In genomic region chr4:132818442-132818841, GRCm38 (mm10) we compare ENCODE assay signal across 19 mouse cellular contexts. TPM values are rescaled to one million over a fixed set of nuclear protein-coding genes. Genes with fewer than 3 reads are reported as not detected.
A peak's percentile ranks its signal among the peaks of the same experiment; 100 is the strongest.
DNase-seq lines count a peak whose midpoint lies in the region; ATAC-seq and TF ChIP-seq lines count a peak whose summit lies in the region.
"Had no signal": no experiment of that assay in that cellular context is flagged by ENCODE, and none has a peak within 500 bp of the region (broad histone marks: within the 10 kb centered on the region; RNA-seq: fewer than 3 reads in every experiment).

No protein-coding gene starts in this region.

- CTCF ChIA-PET in Patski (lab: Charles Lee), result no interaction called here

- dilution Hi-C loops in CH12.LX (cut with MboI; ENCODE audit: extremely low pct_ligation_motif_present, extremely low pct_unique_long_range_greater_than_20kb, low sequenced_read_pairs), result no loop called here

- H3K79me2 ChIP-seq in CH12.LX (replicated peaks; ENCODE audit: control insufficient read depth, extremely low read depth, insufficient read depth, poor library complexity, severe bottlenecking), result no peaks in the 10 kb centered on the region

- no peak for DNase-seq in gastrocnemius, adult 2 months
- no peak for DNase-seq in gastrocnemius, adult 18-20 months (ENCODE audit: low spot score)
- DNase-seq in layer of hippocampus, adult 2 months (ENCODE audit: low spot score in 2 of 2), result no peak
- DNase-seq in layer of hippocampus, postnatal 14 days (ENCODE audit: low spot score in 2 of 2), result no peak
- DNase-seq in CH12.LX (ENCODE audit: extremely low read depth) (no peak), Patski (ENCODE audit: low read depth, low spot score) (no peak)
- no peak for DNase-seq in lung, postnatal 36 days
- DNase-seq: adrenal gland, postnatal 10 days; B cell, adult 2 months; cerebellum, adult 11 months; cerebellum, adult 8-10 months; cerebellum, postnatal 25 days; gastrocnemius, postnatal 14 days had no signal

- no peak overlapping the region for H3K27ac ChIP-seq in gastrocnemius, adult 2 months
- H3K27ac ChIP-seq in layer of hippocampus, adult 2 months, result no peak overlapping the region
- no peak overlapping the region for H3K27ac ChIP-seq in CH12.LX (ENCODE audit: insufficient read depth, low read depth)
- H3K27ac ChIP-seq: embryonic facial prominence, embryonic 12.5 days; forebrain, embryonic 15.5 days; hindbrain, embryonic 12.5 days had no signal

- H3K4me3 ChIP-seq in gastrocnemius, adult 2 months, result no peak overlapping the region
- no peak overlapping the region for H3K4me3 ChIP-seq in layer of hippocampus, adult 2 months
- H3K4me3 ChIP-seq in CH12.LX (replicated peaks in 1 of 3; ENCODE audit: low read depth in 2 of 3, low read length in 2 of 3, poor library complexity in 1 of 3), result no peak overlapping the region
- H3K4me3 ChIP-seq: embryonic facial prominence, embryonic 12.5 days; forebrain, embryonic 15.5 days; heart, embryonic 12.5 days; hindbrain, embryonic 12.5 days had no signal

- H3K4me1 ChIP-seq in CH12.LX (ENCODE audit: control insufficient read depth in 1 of 2, insufficient read depth in 2 of 2), result peaks cover 2 to 39% of the 10 kb centered on the region in 2 experiments; a peak in 2 of 4 replicates
- H3K4me1 ChIP-seq: embryonic facial prominence, embryonic 12.5 days; forebrain, embryonic 15.5 days; heart, embryonic 12.5 days; hindbrain, embryonic 12.5 days had no signal

- no peaks in the 10 kb centered on the region for H3K36me3 ChIP-seq in CH12.LX (replicated peaks in 1 of 2; ENCODE audit: control insufficient read depth in 1 of 2, insufficient read depth in 1 of 2, low read length in 1 of 2)
- H3K36me3 ChIP-seq: embryonic facial prominence, embryonic 12.5 days; forebrain, embryonic 15.5 days had no signal

- in situ Hi-C loops in CH12.LX (cut with MboI; ENCODE audit: low pct_ligation_motif_present, low pct_unique_long_range_greater_than_20kb, low sequenced_read_pairs) (loop anchor here (5.0 kb wide), 1 partner anchor 41 kb away; no protein-coding TSS in a partner anchor), Patski (cut with MboI; ENCODE audit: low pct_unique_long_range_greater_than_20kb) (no loop called here)

- intact Hi-C loops in gastrocnemius, adult 2 months (cut with DNase I), result no loop called here

- peaks cover 3% of the 10 kb centered on the region for H3K9me3 ChIP-seq in CH12.LX (replicated peaks; ENCODE audit: low read length)
- H3K9me3 ChIP-seq: forebrain, embryonic 15.5 days had no signal

- H3K9ac ChIP-seq in CH12.LX (ENCODE audit: insufficient read depth, low read depth), result no peak overlapping the region
- H3K9ac ChIP-seq: embryonic facial prominence, embryonic 12.5 days; forebrain, embryonic 15.5 days; heart, embryonic 12.5 days; hindbrain, embryonic 12.5 days had no signal

- POLR2A ChIA-PET in Patski (lab: Charles Lee), result no interaction called here

- peak; percentile 11; the same call in 1 of the 2 replicates for TF ChIP-seq CTCF in gastrocnemius, adult 2 months (IDR thresholded peaks at IDR 0.05)
- peak; percentile 39 for TF ChIP-seq CTCF in layer of hippocampus, adult 2 months (conservative IDR thresholded peaks at IDR 0.05)
- TF ChIP-seq CTCF in CH12.LX (conservative IDR thresholded peaks at IDR 0.05 in 1 of 2, IDR thresholded peaks at IDR 0.05 in 1 of 2; ENCODE audit: low read depth in 2 of 2, low read length in 2 of 2) (no peak; a peak in 1 of 4 replicates), Patski (IDR thresholded peaks at IDR 0.05) (peak; percentile 26)

- peak; percentile 18 for TF ChIP-seq RAD21 in CH12.LX (IDR thresholded peaks at IDR 0.05; ENCODE audit: low read depth, low read length)

- TF ChIP-seq POLR2A in CH12.LX (IDR thresholded peaks at IDR 0.05; ENCODE audit: low read depth, low read length), result no peak

- H3K27me3 ChIP-seq in CH12.LX (replicated peaks) (no peaks in the 10 kb centered on the region), Patski (no peaks in the 10 kb centered on the region)
- H3K27me3 ChIP-seq: embryonic facial prominence, embryonic 12.5 days; forebrain, embryonic 15.5 days; heart, embryonic 12.5 days; hindbrain, embryonic 12.5 days had no signal

- TF ChIP-seq EP300 in CH12.LX (IDR thresholded peaks at IDR 0.05; ENCODE audit: low read length), result no peak

- no peak overlapping the region for H3K4me2 ChIP-seq in CH12.LX (ENCODE audit: insufficient read depth, low read depth, poor library complexity, severe bottlenecking)
- H3K4me2 ChIP-seq: embryonic facial prominence, embryonic 12.5 days; forebrain, embryonic 15.5 days; heart, embryonic 12.5 days; hindbrain, embryonic 12.5 days had no signal

- ATAC-seq in Patski, result no peak
- ATAC-seq: CD4-positive, CD25-positive, alpha-beta regulatory T cell, adult 4 months; forebrain, embryonic 15.5 days; hindbrain, embryonic 16.5 days had no signal

TF ChIP-seq in CH12.LX, 34 proteins besides CTCF, POLR2A, EP300 and RAD21:
- TF ChIP-seq SMC3 (IDR thresholded peaks at IDR 0.05; ENCODE audit: low read depth, low read length), result peak; percentile 33
- TF ChIP-seq RCOR1 (conservative IDR thresholded peaks at IDR 0.05; ENCODE audit: low read depth, low read length), result no peak
- TF ChIP-seq MXI1 (IDR thresholded peaks at IDR 0.05; ENCODE audit: low read depth, low read length), result no peak
- no peak for TF ChIP-seq ZNF384 (IDR thresholded peaks at IDR 0.05; ENCODE audit: low read depth, low read length)
- TF ChIP-seq TBP (conservative IDR thresholded peaks at IDR 0.05; ENCODE audit: low read depth, low read length), result no peak

RNA-seq across cellular contexts. Expression of gene Themis2, which starts 22.3 kb away (rescaled TPM):
- total RNA-seq in gastrocnemius, adult 2 months (2021), result under 1 TPM; 0.69 to 0.70 TPM
- under 1 TPM; 0.41 to 0.85 TPM for total RNA-seq in gastrocnemius, adult 18-20 months (2021)
- under 1 TPM; 0.54 to 0.77 TPM for total RNA-seq in layer of hippocampus, adult 2 months (2021)
- under 1 TPM; 0.53 to 0.55 TPM for total RNA-seq in layer of hippocampus, postnatal 14 days (2021)
- total RNA-seq in CH12.LX (2012; rRNA removed), result 14.2 and 17.1 TPM in 2 replicates
- total RNA-seq in CH12.LX (2014; rRNA removed), result 9.3 and 10.2 TPM in 2 replicates
- 30.7 and 35.7 TPM in 2 replicates for polyA plus RNA-seq in CH12.LX (2012; ENCODE audit: insufficient read length, low read depth)
- polyA plus RNA-seq in Patski (2021), result not detected

RNA-seq across cellular contexts. Expression of gene Ppp1r8, which starts 24.5 kb away (rescaled TPM):
- 10 to 100 TPM; 13.6 to 14.8 TPM for total RNA-seq in gastrocnemius, adult 2 months (2021)
- 10 to 100 TPM; 14.6 to 15.7 TPM for total RNA-seq in gastrocnemius, adult 18-20 months (2021)
- total RNA-seq in layer of hippocampus, adult 2 months (2021), result 10 to 100 TPM; 40.7 to 43.5 TPM
- total RNA-seq in layer of hippocampus, postnatal 14 days (2021), result 10 to 100 TPM; 44.1 to 44.9 TPM
- total RNA-seq in CH12.LX (2012; rRNA removed), result 89.0 and 105 TPM in 2 replicates
- 141 and 153 TPM in 2 replicates for total RNA-seq in CH12.LX (2014; rRNA removed)
- polyA plus RNA-seq in CH12.LX (2012; ENCODE audit: insufficient read length, low read depth), result 107 and 113 TPM in 2 replicates
- polyA plus RNA-seq in Patski (2021), result 52.8 TPM

RNA-seq across cellular contexts. Expression of gene Rpa2, which starts 50.3 kb away (rescaled TPM):
- 10 to 100 TPM; 14.2 to 16.3 TPM for total RNA-seq in gastrocnemius, adult 2 months (2021)
- 10 to 100 TPM; 14.4 to 16.3 TPM for total RNA-seq in gastrocnemius, adult 18-20 months (2021)
- 10 to 100 TPM; 11.9 to 16.0 TPM for total RNA-seq in layer of hippocampus, adult 2 months (2021)
- total RNA-seq in layer of hippocampus, postnatal 14 days (2021), result 10 to 100 TPM; 11.6 to 13.4 TPM
- total RNA-seq in CH12.LX (2012; rRNA removed) (80.2 and 108 TPM in 2 replicates), CH12.LX (2014; rRNA removed) (142 and 157 TPM in 2 replicates)
- polyA plus RNA-seq in CH12.LX (2012; ENCODE audit: insufficient read length, low read depth) (97.9 and 103 TPM in 2 replicates), Patski (2021) (15.5 TPM)

Comparison
In these comparisons a context has a peak if more than half of its experiments do, and no peak if none do; other contexts are left out.
1. CTCF ChIP-seq: peak in gastrocnemius, adult 2 months (single experiment), layer of hippocampus, adult 2 months (single experiment) and Patski (single experiment); none in CH12.LX (0 of 2).
2. RNA of gene Themis2, which starts 22.3 kb away (total RNA-seq): 9.3 to 17.1 TPM in CH12.LX; 0.41 to 0.85 TPM in gastrocnemius, adult 18-20 months, 0.54 to 0.77 TPM in layer of hippocampus, adult 2 months, 0.69 to 0.70 TPM in gastrocnemius, adult 2 months and 0.53 to 0.55 TPM in layer of hippocampus, postnatal 14 days; every median in the first group is over 4 times any median in the second.
3. RNA of gene Rpa2, which starts 50.3 kb away (total RNA-seq): 80.2 to 157 TPM in CH12.LX; 14.2 to 16.3 TPM in gastrocnemius, adult 2 months, 14.4 to 16.3 TPM in gastrocnemius, adult 18-20 months, 11.9 to 16.0 TPM in layer of hippocampus, adult 2 months and 11.6 to 13.4 TPM in layer of hippocampus, postnatal 14 days; every median in the first group is over 4 times any median in the second.